Mouse (Mus musculus) MEL (cell line): ENCODE data around the gene Yap1. TPM values are rescaled to one million over a fixed set of nuclear protein-coding genes. Genes with fewer than 3 reads are reported as not detected.

ENCODE experiments used
- DNase-seq: peaks from one replicate; pipeline ENCODE4 v3.0.0; 2011; ENCODE audit warnings: low read depth, low spot score
- H3K27ac ChIP-seq: 2 replicates; pipeline ENCODE4 v1.5.1; 2012; ENCODE audit warnings: low read depth, mild to moderate bottlenecking, control low read depth, low read length, moderate library complexity; ENCODE audit not compliant: control insufficient read depth
- H3K27me3 ChIP-seq, 2 experiments: fragments of 150-350 bp in 1 of 2; sonication (generic) in 1 of 2; 2 replicates each; pipeline ENCODE4 v1.6.1; 2012; ENCODE audit warnings: low read length in 2 of 2, mild to moderate bottlenecking in 2 of 2, improper control_type of control experiment in 1 of 2, moderate library complexity in 1 of 2; ENCODE audit not compliant: insufficient read depth in 2 of 2, control insufficient read depth in 1 of 2
- H3K36me3 ChIP-seq, 2 experiments: 2 replicates each; pipeline ENCODE4 v1.6.1; 2012 to 2014; ENCODE audit warnings: low read length in 2 of 2, improper control_type of control experiment in 1 of 2, inconsistent platforms in 1 of 2, mild to moderate bottlenecking in 1 of 2; ENCODE audit not compliant: insufficient read depth in 2 of 2, control insufficient read depth in 1 of 2
- H3K4me1 ChIP-seq, 2 experiments: fragments of 150-350 bp in 1 of 2; sonication (generic) in 1 of 2; 2 replicates each; pipeline ENCODE4 v1.6.1; 2012; ENCODE audit warnings: low read length in 2 of 2, improper control_type of control experiment in 1 of 2, mild to moderate bottlenecking in 1 of 2; ENCODE audit not compliant: insufficient read depth in 2 of 2, control insufficient read depth in 1 of 2
- H3K4me3 ChIP-seq, 2 experiments: fragments of 150-350 bp in 1 of 2; sonication (generic) in 1 of 2; 2 replicates each; pipeline ENCODE4 v1.5.1; 2012; ENCODE audit warnings: low read depth in 2 of 2, low read length in 2 of 2, mild to moderate bottlenecking in 2 of 2, moderate library complexity in 2 of 2, control low read depth in 1 of 2, improper control_type of control experiment in 1 of 2; ENCODE audit not compliant: control insufficient read depth in 1 of 2, insufficient read depth in 1 of 2
- H3K79me2 ChIP-seq: 2 replicates; pipeline ENCODE4 v1.6.1; 2012; ENCODE audit warnings: mild to moderate bottlenecking, low read length, moderate library complexity; ENCODE audit not compliant: control insufficient read depth, poor library complexity, insufficient read depth
- H3K9ac ChIP-seq: 2 replicates; pipeline ENCODE4 v1.6.1; 2012; ENCODE audit warnings: low read depth, mild to moderate bottlenecking, control low read depth, low read length, moderate library complexity; ENCODE audit not compliant: control insufficient read depth, poor library complexity, severe bottlenecking
- H3K9me3 ChIP-seq: fragments of 150-350 bp; sonication (generic); replicated peaks from 2 replicates; pipeline ENCODE4 v1.6.1; 2012; ENCODE audit warnings: mild to moderate bottlenecking, low read length, improper control_type of control experiment, moderate library complexity; ENCODE audit not compliant: insufficient read depth
- CTCF ChIP-seq, 3 experiments: IDR thresholded peaks in 2 of 3; conservative IDR thresholded peaks in 1 of 3; 2 replicates each; pipeline ENCODE4 v1.5.1; 2011 to 2012; ENCODE audit warnings: low read length in 3 of 3, low read depth in 2 of 3, mild to moderate bottlenecking in 2 of 3, improper control_type of control experiment in 1 of 3, inconsistent platforms in 1 of 3, mixed read lengths in 1 of 3, moderate library complexity in 1 of 3; ENCODE audit not compliant: control insufficient read depth in 1 of 3, insufficient read depth in 1 of 3, poor library complexity in 1 of 3, severe bottlenecking in 1 of 3
- ELF1 ChIP-seq: IDR thresholded peaks from 2 replicates; pipeline ENCODE4 v1.6.1; 2014; ENCODE audit warnings: low read depth, mild to moderate bottlenecking, inconsistent platforms, low read length, improper control_type of control experiment, moderate library complexity
- EP300 ChIP-seq, 2 experiments: IDR thresholded peaks; 2 replicates each; pipeline ENCODE4 v1.6.1; 2011; ENCODE audit warnings: improper control_type of control experiment in 2 of 2, low read length in 2 of 2, low read depth in 1 of 2, mild to moderate bottlenecking in 1 of 2
- ETS1 ChIP-seq: IDR thresholded peaks from 2 replicates; pipeline ENCODE4 v1.6.1; 2012; ENCODE audit warnings: low read depth, mild to moderate bottlenecking, inconsistent platforms, low read length, improper control_type of control experiment, moderate library complexity
- GABPA ChIP-seq: IDR thresholded peaks from 2 replicates; pipeline ENCODE4 v1.6.1; 2012; ENCODE audit warnings: low read depth, mild to moderate bottlenecking, inconsistent platforms, low read length, improper control_type of control experiment, moderate library complexity
- JUND ChIP-seq: IDR thresholded peaks from 2 replicates; pipeline ENCODE4 v1.6.1; 2011; ENCODE audit warnings: low read depth, mild to moderate bottlenecking, improper control_type of control experiment, low read length
- KAT2A ChIP-seq: conservative IDR thresholded peaks from 2 replicates; pipeline ENCODE4 v1.6.1; 2012; ENCODE audit warnings: low read depth, low read length, improper control_type of control experiment, inconsistent platforms
- MAZ ChIP-seq: IDR thresholded peaks from 2 replicates; pipeline ENCODE4 v1.6.1; 2012; ENCODE audit warnings: low read depth, mild to moderate bottlenecking, inconsistent platforms, low read length, improper control_type of control experiment
- MEF2A ChIP-seq: IDR thresholded peaks from 2 replicates; pipeline ENCODE4 v1.6.1; 2014; ENCODE audit warnings: low read depth, mild to moderate bottlenecking, inconsistent platforms, low read length, improper control_type of control experiment; ENCODE audit not compliant: poor library complexity, insufficient replicate concordance, severe bottlenecking; ENCODE audit errors: extremely low read depth
- MXI1 ChIP-seq: IDR thresholded peaks from 2 replicates; pipeline ENCODE4 v1.6.1; 2011; ENCODE audit warnings: mild to moderate bottlenecking, low read depth, low read length, improper control_type of control experiment
- NELFE ChIP-seq: IDR thresholded peaks from 2 replicates; pipeline ENCODE4 v1.6.1; 2011; ENCODE audit warnings: low read depth, low read length, improper control_type of control experiment
- NRF1 ChIP-seq: IDR thresholded peaks from 2 replicates; pipeline ENCODE4 v1.6.1; 2014; ENCODE audit warnings: low read depth, mild to moderate bottlenecking, inconsistent platforms, low read length, improper control_type of control experiment, moderate library complexity; ENCODE audit not compliant: poor library complexity, insufficient read depth, severe bottlenecking
- POLR2AphosphoS2 ChIP-seq: IDR thresholded peaks from 2 replicates; pipeline ENCODE4 v1.6.1; 2011; ENCODE audit warnings: low read length, improper control_type of control experiment
- POLR2AphosphoS5 ChIP-seq: IDR thresholded peaks from 2 replicates; pipeline ENCODE4 v1.6.1; 2012; ENCODE audit warnings: low read depth, borderline replicate concordance, mild to moderate bottlenecking, inconsistent platforms, low read length, moderate library complexity, mixed read lengths
- RCOR1 ChIP-seq: IDR thresholded peaks from 2 replicates; pipeline ENCODE4 v1.6.1; 2012; ENCODE audit warnings: low read depth, mild to moderate bottlenecking, inconsistent platforms, low read length, improper control_type of control experiment
- TAL1 ChIP-seq: IDR thresholded peaks from 2 replicates; pipeline ENCODE4 v1.6.1; 2012; ENCODE audit warnings: mild to moderate bottlenecking, inconsistent platforms, low read length, moderate library complexity, mixed read lengths
- UBTF ChIP-seq: IDR thresholded peaks from 2 replicates; pipeline ENCODE4 v1.6.1; 2012; ENCODE audit warnings: low read depth, mild to moderate bottlenecking, inconsistent platforms, low read length, improper control_type of control experiment, moderate library complexity, borderline replicate concordance; ENCODE audit not compliant: insufficient read depth
- USF1 ChIP-seq: IDR thresholded peaks from 2 replicates; pipeline ENCODE4 v1.6.1; 2014; ENCODE audit warnings: low read depth, mild to moderate bottlenecking, inconsistent platforms, low read length, improper control_type of control experiment, moderate library complexity
- USF2 ChIP-seq, 2 experiments: IDR thresholded peaks; 2 replicates each; pipeline ENCODE4 v1.6.1; 2011 to 2012; ENCODE audit warnings: improper control_type of control experiment in 2 of 2, low read length in 2 of 2, borderline replicate concordance in 1 of 2, inconsistent platforms in 1 of 2, low read depth in 1 of 2, mild to moderate bottlenecking in 1 of 2; ENCODE audit not compliant: insufficient read depth in 1 of 2
- ZC3H11A ChIP-seq: IDR thresholded peaks from 2 replicates; pipeline ENCODE4 v1.6.1; 2012; ENCODE audit warnings: low read depth, mild to moderate bottlenecking, inconsistent platforms, low read length, improper control_type of control experiment
- ZKSCAN1 ChIP-seq: IDR thresholded peaks from 2 replicates; pipeline ENCODE4 v1.6.1; 2012; ENCODE audit warnings: low read depth, mild to moderate bottlenecking, inconsistent platforms, low read length, improper control_type of control experiment, moderate library complexity
- ZMIZ1 ChIP-seq: IDR thresholded peaks from 2 replicates; pipeline ENCODE4 v1.6.1; 2012; ENCODE audit warnings: low read depth, mild to moderate bottlenecking, inconsistent platforms, low read length, improper control_type of control experiment, moderate library complexity
- polyA plus RNA-seq, 2 experiments: library from polyadenylated mRNA; stranded (reverse) in 1 of 2; unstranded in 1 of 2; fragments of >175 nt in 1 of 2; fragments of >200 nt in 1 of 2; gene quantifications; 2 replicates each; pipeline versions ENCODE4 v1.2.1 to v1.2.4; 2012; ENCODE audit warnings: low replicate concordance in 2 of 2, low read depth in 1 of 2; ENCODE audit not compliant: insufficient read length in 2 of 2, insufficient read depth in 1 of 2, missing spikeins in 1 of 2
- total RNA-seq: library from RNA; depleted of rRNA; stranded (reverse); fragments of 300-350 nt; gene quantifications from 2 replicates; pipeline ENCODE4 v1.2.3, GENCODE M21; 2012

The Yap1 gene
- total and polyA plus RNA-seq, 3 experiments, result not detected

GRCm38 (mm10) chr9:8034143-8034542, 29.7 kb upstream of the Yap1 start (continued):
- TF ChIP-seq NRF1, result no peak

GRCm38 (mm10) chr9:8032847-8033246, 28.5 kb upstream of the Yap1 start:
- TF ChIP-seq ETS1, result no peak
- TF ChIP-seq MXI1, result no peak
- TF ChIP-seq MEF2A, result no peak
- no peak for TF ChIP-seq ELF1
- no peak for TF ChIP-seq NELFE
- TF ChIP-seq MAZ, result no peak
- no peak for TF ChIP-seq RCOR1
- no peak for TF ChIP-seq POLR2AphosphoS2
- TF ChIP-seq TAL1, result no peak
- TF ChIP-seq NRF1, result no peak
- TF ChIP-seq, all 39 proteins: peak for 0
- no peak overlapping the region for H3K4me3 ChIP-seq
- H3K9me3 ChIP-seq, result no peaks in the 10 kb centered on the region
- no peaks in the 10 kb centered on the region; a peak in 1 of 4 replicates for H3K27me3 ChIP-seq
- no peak overlapping the region for H3K9ac ChIP-seq
- H3K27ac ChIP-seq, result no peak overlapping the region
- H3K79me2 ChIP-seq, result no peaks in the 10 kb centered on the region
- H3K4me1 ChIP-seq, result no peaks in the 10 kb centered on the region
- no peak for DNase-seq
- H3K36me3 ChIP-seq, result no peaks in the 10 kb centered on the region

GRCm38 (mm10) chr9:8018609-8019008, 14.2 kb upstream of the Yap1 start:
- TF ChIP-seq CTCF (IDR thresholded peaks at IDR 0.05 in 2 of 3, conservative IDR thresholded peaks at IDR 0.05 in 1 of 3; ENCODE audit: control insufficient read depth in 1 of 3, insufficient read depth in 1 of 3, low read depth in 2 of 3, low read length in 3 of 3, poor library complexity in 1 of 3, severe bottlenecking in 1 of 3) (no peak), GABPA (no peak), UBTF (no peak), KAT2A (no peak), ZC3H11A (no peak), JUND (no peak), ZMIZ1 (no peak), EP300 (IDR thresholded peaks at IDR 0.05; ENCODE audit: low read depth in 1 of 2, low read length in 2 of 2) (no peak), ETS1 (no peak), RCOR1 (no peak), ELF1 (no peak), USF1 (no peak), MXI1 (no peak), POLR2AphosphoS5 (no peak), USF2 (IDR thresholded peaks at IDR 0.05; ENCODE audit: borderline replicate concordance in 1 of 2, insufficient read depth in 1 of 2, low read depth in 1 of 2, low read length in 2 of 2) (no peak), ZKSCAN1 (no peak)
- H3K9ac ChIP-seq, result no peak overlapping the region
- no peaks in the 10 kb centered on the region for H3K9me3 ChIP-seq
- DNase-seq, result no peak
- H3K4me3 ChIP-seq, result no peak overlapping the region
- no peak overlapping the region for H3K27ac ChIP-seq
- no peaks in the 10 kb centered on the region for H3K36me3 ChIP-seq
- no peaks in the 10 kb centered on the region for H3K79me2 ChIP-seq
- H3K4me1 ChIP-seq, result no peaks in the 10 kb centered on the region
- H3K27me3 ChIP-seq, result no peaks in the 10 kb centered on the region; a peak in 2 of 4 replicates
